Mouse (Mus musculus) embryonic facial prominence, embryonic 12.5 days (tissue): ENCODE measurements around the gene Btrc. TPM values are rescaled to one million over a fixed set of nuclear protein-coding genes. Genes with fewer than 3 reads are reported as not detected.
"Not testable (repeated sequence)": the region's sequence is repeated elsewhere in the genome, so short reads cannot be mapped to it uniquely, and the experiment has no call there.

Experiments used
- ATAC-seq: fragments of 200-750 bp; cut with Nextera tagmentation; 2 replicates; pipeline ENCODE4 v1.8.0; 2017; ENCODE audit not compliant: insufficient number of reproducible peaks, insufficient read depth, low FRiP score, low TSS enrichment
- H3K27ac ChIP-seq: fragments of 300-500 bp; sonication (generic); 2 replicates; pipeline ENCODE4 v1.5.1; 2016; ENCODE audit warnings: mild to moderate bottlenecking
- H3K27me3 ChIP-seq: fragments of 300-500 bp; sonication (generic); 2 replicates; pipeline ENCODE4 v1.6.1; 2016; ENCODE audit warnings: mild to moderate bottlenecking, moderate library complexity
- H3K36me3 ChIP-seq: fragments of 300-500 bp; sonication (generic); 2 replicates; pipeline ENCODE4 v1.6.1; 2016; ENCODE audit warnings: mild to moderate bottlenecking
- H3K4me1 ChIP-seq: fragments of 300-500 bp; sonication (generic); 2 replicates; pipeline ENCODE4 v1.6.1; 2016
- H3K4me2 ChIP-seq: fragments of 300-500 bp; sonication (generic); replicated peaks from 2 replicates; pipeline ENCODE4 v1.6.1; 2016; ENCODE audit warnings: mild to moderate bottlenecking, moderate library complexity
- H3K4me3 ChIP-seq: fragments of 300-500 bp; sonication (generic); 2 replicates; pipeline ENCODE4 v1.5.1; 2016; ENCODE audit warnings: mild to moderate bottlenecking
- H3K9ac ChIP-seq: fragments of 300-500 bp; sonication (generic); 2 replicates; pipeline ENCODE4 v1.6.1; 2016; ENCODE audit warnings: mild to moderate bottlenecking, moderate library complexity
- H3K9me3 ChIP-seq: fragments of 300-500 bp; sonication (generic); 2 replicates; pipeline ENCODE4 v1.6.1; 2016; ENCODE audit warnings: mild to moderate bottlenecking, moderate library complexity
- WGBS: fragments of 180-500 bp; shearing (Covaris S2); methylation state at CpG from one replicate; pipeline ENCODE4 v1.1.7; 2016; 5-methylcytosine and 5-hydroxymethylcytosine counted together
- polyA plus RNA-seq: library from polyadenylated mRNA; unstranded; fragments of >200 nt; fragmentation: Nextera tagmentation; extraction: Ambion mirVana; gene quantifications from 2 replicates; pipeline ENCODE4 v1.2.1, GENCODE M21; 2016

The Btrc gene
- polyA plus RNA-seq, 1 experiment from 2014 or later: 59.4 TPM

- H3K9me3 ChIP-seq, H3K4me3 ChIP-seq, ATAC-seq, H3K36me3 ChIP-seq, H3K27me3 ChIP-seq, H3K4me1 ChIP-seq, H3K4me2 ChIP-seq, H3K9ac ChIP-seq, H3K27ac ChIP-seq: not testable (repeated sequence)
- WGBS: 82% methylated on average over 6 of the region's 6 CpGs
Observed at GRCm38 (mm10) chr19:45356868-45357267, 6.7 kb upstream of the Btrc start.

- Histone ChIP-seq H3K36me3 (no peaks in the 10 kb centered on the region), H3K27ac (no peak overlapping the region), H3K9ac (no peak overlapping the region), H3K4me3 (no peak overlapping the region), H3K27me3 (no peaks in the 10 kb centered on the region), H3K9me3 (no peaks in the 10 kb centered on the region), H3K4me1 (peaks cover 6% of the 10 kb centered on the region), H3K4me2 (no peak overlapping the region)
- ATAC-seq: no peak
Observed at GRCm38 (mm10) chr19:45360486-45360885, 3.0 kb upstream of the Btrc start.

GRCm38 (mm10) chr19:45363933-45364391 lies 428 bp downstream of the Btrc start:
- 1% methylated on average over 20 of the region's 20 CpGs for WGBS
- Histone ChIP-seq H3K4me3 (peak overlapping the region; percentile 79), H3K27ac (peak overlapping the region; percentile 95), H3K9me3 (no peaks in the 10 kb centered on the region), H3K4me1 (peaks cover 6% of the 10 kb centered on the region), H3K9ac (peak overlapping the region; percentile 79), H3K4me2 (peak overlapping the region; percentile 64), H3K36me3 (peaks cover 4% of the 10 kb centered on the region; the same call in 1 of the 2 replicates), H3K27me3 (no peaks in the 10 kb centered on the region)
- ATAC-seq: peak; percentile 70

GRCm38 (mm10) chr19:45366651-45367050 lies 3.1 kb downstream of the Btrc start:
- ATAC-seq: no peak
- H3K9me3 ChIP-seq: no peaks in the 10 kb centered on the region
- H3K4me2 ChIP-seq: no peak overlapping the region
- H3K4me3 ChIP-seq: no peak overlapping the region
- no peak overlapping the region for H3K27ac ChIP-seq
- 90% methylated on average over 7 of the region's 7 CpGs for WGBS
- peaks cover 4% of the 10 kb centered on the region; the same call in 1 of the 2 replicates for H3K36me3 ChIP-seq
- H3K27me3 ChIP-seq: no peaks in the 10 kb centered on the region
- peaks cover 6% of the 10 kb centered on the region for H3K4me1 ChIP-seq
- no peak overlapping the region for H3K9ac ChIP-seq

- not testable (repeated sequence) for H3K9me3 ChIP-seq, H3K4me1 ChIP-seq, H3K27ac ChIP-seq, H3K4me2 ChIP-seq, ATAC-seq, H3K4me3 ChIP-seq, H3K27me3 ChIP-seq, H3K9ac ChIP-seq
- 97% methylated on average over 10 of the region's 10 CpGs for WGBS
- H3K36me3 ChIP-seq: peaks cover 19% of the 10 kb centered on the region
Observed at GRCm38 (mm10) chr19:45384815-45385214, 21.3 kb downstream of the Btrc start.

- no peak overlapping the region for H3K27ac ChIP-seq
- H3K9ac ChIP-seq: no peak overlapping the region
- H3K36me3 ChIP-seq: peaks cover 15% of the 10 kb centered on the region
- H3K9me3 ChIP-seq: no peaks in the 10 kb centered on the region
- no peak overlapping the region for H3K4me2 ChIP-seq
- H3K27me3 ChIP-seq: no peaks in the 10 kb centered on the region
- no peak for ATAC-seq
- 80% methylated on average over 6 of the region's 6 CpGs for WGBS
- H3K4me1 ChIP-seq: no peaks in the 10 kb centered on the region
- H3K4me3 ChIP-seq: no peak overlapping the region
Observed at GRCm38 (mm10) chr19:45388551-45388950, 25.0 kb downstream of the Btrc start.

GRCm38 (mm10) chr19:45394078-45394477 lies 30.5 kb downstream of the Btrc start:
- Histone ChIP-seq H3K9ac (no peak overlapping the region), H3K27me3 (no peaks in the 10 kb centered on the region), H3K4me2 (no peak overlapping the region), H3K27ac (no peak overlapping the region), H3K4me3 (no peak overlapping the region), H3K9me3 (no peaks in the 10 kb centered on the region), H3K4me1 (no peaks in the 10 kb centered on the region), H3K36me3 (peaks cover 4% of the 10 kb centered on the region; the same call in 1 of the 2 replicates)
- 85% methylated on average over 7 of the region's 7 CpGs for WGBS
- ATAC-seq: no peak

GRCm38 (mm10) chr19:45411000-45411399 lies 47.5 kb downstream of the Btrc start:
- Histone ChIP-seq H3K4me3 (no peak overlapping the region), H3K9ac (no peak overlapping the region), H3K9me3 (no peaks in the 10 kb centered on the region), H3K27ac (no peak overlapping the region), H3K27me3 (no peaks in the 10 kb centered on the region), H3K4me1 (no peaks in the 10 kb centered on the region), H3K36me3 (no peaks in the 10 kb centered on the region), H3K4me2 (no peak overlapping the region)
- WGBS: 69% methylated on average over 2 of the region's 2 CpGs
- no peak for ATAC-seq

GRCm38 (mm10) chr19:45412694-45413093 lies 49.2 kb downstream of the Btrc start:
- H3K27me3 ChIP-seq: no peaks in the 10 kb centered on the region
- H3K27ac ChIP-seq: no peak overlapping the region
- no peak overlapping the region for H3K9ac ChIP-seq
- no peaks in the 10 kb centered on the region for H3K4me1 ChIP-seq
- no peak for ATAC-seq
- H3K4me2 ChIP-seq: no peak overlapping the region
- no peaks in the 10 kb centered on the region for H3K36me3 ChIP-seq
- WGBS: 89% methylated on average over 3 of the region's 3 CpGs
- no peak overlapping the region for H3K4me3 ChIP-seq
- H3K9me3 ChIP-seq: no peaks in the 10 kb centered on the region

GRCm38 (mm10) chr19:45413966-45414365 lies 50.4 kb downstream of the Btrc start:
- no peaks in the 10 kb centered on the region for H3K36me3 ChIP-seq
- H3K27me3 ChIP-seq: no peaks in the 10 kb centered on the region
- H3K4me3 ChIP-seq: no peak overlapping the region
- H3K4me2 ChIP-seq: no peak overlapping the region
- H3K27ac ChIP-seq: no peak overlapping the region
- H3K4me1 ChIP-seq: no peaks in the 10 kb centered on the region
- ATAC-seq: no peak
- H3K9ac ChIP-seq: no peak overlapping the region
- H3K9me3 ChIP-seq: no peaks in the 10 kb centered on the region
- WGBS: 85% methylated on average over 3 of the region's 3 CpGs

- H3K4me2 ChIP-seq: no peak overlapping the region
- H3K27ac ChIP-seq: no peak overlapping the region
- peaks cover 17% of the 10 kb centered on the region for H3K4me1 ChIP-seq
- no peaks in the 10 kb centered on the region for H3K9me3 ChIP-seq
- no peak for ATAC-seq
- no peak overlapping the region for H3K4me3 ChIP-seq
- no peaks in the 10 kb centered on the region for H3K36me3 ChIP-seq
- no peaks in the 10 kb centered on the region for H3K27me3 ChIP-seq
- no peak overlapping the region for H3K9ac ChIP-seq
Observed at GRCm38 (mm10) chr19:45417601-45418000, 54.1 kb downstream of the Btrc start.

GRCm38 (mm10) chr19:45422276-45422675 lies 58.7 kb downstream of the Btrc start:
- 29% methylated on average over 7 of the region's 7 CpGs for WGBS
- Histone ChIP-seq H3K4me1 (peaks cover 21% of the 10 kb centered on the region), H3K9ac (no peak overlapping the region), H3K4me2 (peak overlapping the region; percentile 17; the same call in 1 of the 2 replicates), H3K4me3 (no peak overlapping the region), H3K27me3 (no peaks in the 10 kb centered on the region), H3K36me3 (peaks cover 7% of the 10 kb centered on the region), H3K9me3 (no peaks in the 10 kb centered on the region), H3K27ac (no peak overlapping the region)
- ATAC-seq: no peak

- no peak overlapping the region for H3K9ac ChIP-seq
Observed at GRCm38 (mm10) chr19:45428146-45428545, 64.6 kb downstream of the Btrc start.

More at GRCm38 (mm10) chr19:45428146-45428545, 64.6 kb downstream of the Btrc start:
- Histone ChIP-seq H3K36me3 (peaks cover 7% of the 10 kb centered on the region), H3K27me3 (no peaks in the 10 kb centered on the region), H3K4me3 (no peak overlapping the region), H3K9me3 (no peaks in the 10 kb centered on the region), H3K4me1 (no peaks in the 10 kb centered on the region), H3K4me2 (no peak overlapping the region), H3K27ac (no peak overlapping the region)
- 64% methylated on average over 4 of the region's 4 CpGs for WGBS
- no peak for ATAC-seq
